Mouse (Mus musculus): ENCODE measurements around the gene Pard3b.

The Pard3b gene

DNA sequence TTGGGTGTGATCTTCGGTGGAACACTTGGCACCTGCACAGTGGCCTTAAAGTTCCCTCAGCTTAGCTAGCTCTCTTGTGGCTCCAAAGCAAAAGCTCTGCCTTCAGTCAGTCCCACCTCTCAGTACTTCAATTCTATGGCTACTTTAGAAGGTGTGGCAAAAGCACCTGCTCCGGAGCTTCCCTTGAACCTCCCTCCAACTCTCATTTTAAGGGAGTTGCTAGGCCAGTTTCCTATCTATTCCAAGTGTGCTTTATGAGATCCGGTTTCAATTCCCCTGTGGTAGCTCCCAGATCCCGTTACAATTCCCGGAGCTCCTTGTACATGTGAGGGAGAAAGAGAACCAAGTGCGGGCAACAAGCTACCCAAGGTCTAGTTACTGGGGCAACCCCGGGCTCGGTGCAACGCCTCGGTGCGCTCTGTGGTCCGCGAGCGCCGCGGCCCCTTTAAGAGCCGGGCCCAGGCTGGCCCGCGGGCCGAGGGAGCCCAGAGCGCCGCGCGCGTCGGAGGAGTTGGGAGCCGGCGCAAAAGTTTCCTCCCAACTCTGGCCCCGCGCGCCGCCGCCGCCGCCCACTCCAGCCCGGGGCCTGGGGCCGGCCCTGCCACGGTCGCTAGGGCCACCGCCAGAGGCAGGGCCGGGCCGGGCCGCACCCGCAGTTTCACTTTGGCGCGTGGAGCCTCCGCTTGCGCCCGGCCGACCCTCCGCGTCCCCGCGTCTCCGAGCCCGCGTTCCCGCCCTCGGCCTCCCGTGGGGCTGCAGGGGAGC lies at the start of gene Pard3b:
Pard3b (plus strand) TSS at position 478 of the 765 bp plus-strand sequence.
- no peak for DNase-seq

- no peak for DNase-seq
These were observed 22.4 kb upstream of the Pard3b start for GRCm38 (mm10) chr1:61616176-61616575.

GRCm38 (mm10) chr1:61620651-61621050 lies 18.0 kb upstream of the Pard3b start:
- DNase-seq, result no peak

DNA sequence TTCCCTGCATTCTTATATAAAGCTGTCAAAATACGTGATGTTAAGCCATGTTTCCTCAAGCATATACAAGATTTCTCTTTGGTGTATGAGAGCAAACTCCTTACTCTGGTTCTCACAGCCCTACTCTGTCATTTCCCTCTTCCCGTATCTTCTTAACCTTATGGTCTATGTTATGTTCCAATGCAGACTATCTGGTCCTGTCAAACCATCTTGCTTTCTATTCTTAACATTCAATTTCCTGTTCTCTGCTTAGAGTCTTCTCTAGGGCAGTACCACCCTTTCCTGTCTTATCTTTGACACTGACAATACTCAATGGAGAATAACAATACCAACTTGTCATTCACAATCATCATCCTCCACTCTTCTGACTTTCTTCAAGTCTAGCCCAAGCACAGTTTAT lies 8.8 kb upstream of the Pard3b start:
- no peak for DNase-seq

- DNase-seq, result no peak
These were observed 780 bp downstream of the Pard3b start for GRCm38 (mm10) chr1:61639114-61640093.

DNA sequence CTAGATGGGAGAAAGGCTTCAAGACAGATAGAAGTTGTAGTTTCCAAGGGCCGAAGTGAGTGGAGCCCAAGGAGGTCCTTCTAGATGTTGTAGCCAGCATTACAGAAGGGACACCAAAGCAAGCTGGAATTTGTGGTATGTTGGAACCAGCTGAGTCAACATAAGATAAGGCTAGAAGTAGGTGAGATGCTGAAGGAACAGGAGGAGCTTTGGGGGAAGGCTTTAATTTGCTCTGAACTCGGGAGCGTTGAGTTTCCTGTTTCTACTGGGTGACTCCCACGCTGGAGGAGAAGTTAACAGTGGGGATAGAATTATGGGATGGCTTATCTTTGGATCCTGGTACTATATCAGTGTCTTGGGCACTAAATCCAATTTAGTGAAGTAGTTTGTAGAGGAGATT lies 3.3 kb downstream of the Pard3b start:
- DNase-seq, result no peak

DNA sequence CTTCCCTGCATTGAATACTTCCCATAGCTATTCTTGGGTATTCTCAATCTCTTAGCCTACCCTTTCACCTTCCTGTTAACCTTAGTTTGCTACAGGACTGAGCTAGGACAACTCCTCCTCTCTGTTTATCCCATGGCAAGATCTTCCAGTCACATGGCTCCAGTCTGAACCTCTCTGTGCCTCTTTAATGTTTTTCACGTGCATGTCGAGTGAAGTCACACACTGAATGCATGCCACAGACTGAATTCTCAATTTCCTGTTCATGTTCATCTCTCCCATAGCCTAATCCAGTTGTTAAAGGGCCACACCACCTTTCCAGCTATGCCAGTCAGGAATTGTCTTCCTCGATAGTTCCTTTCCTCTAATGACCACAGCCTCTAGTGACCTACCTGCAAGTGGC lies 6.4 kb downstream of the Pard3b start:
- no peak for DNase-seq

- no peak for DNase-seq
These were observed 11.3 kb downstream of the Pard3b start for GRCm38 (mm10) chr1:61649964-61650363.

DNA sequence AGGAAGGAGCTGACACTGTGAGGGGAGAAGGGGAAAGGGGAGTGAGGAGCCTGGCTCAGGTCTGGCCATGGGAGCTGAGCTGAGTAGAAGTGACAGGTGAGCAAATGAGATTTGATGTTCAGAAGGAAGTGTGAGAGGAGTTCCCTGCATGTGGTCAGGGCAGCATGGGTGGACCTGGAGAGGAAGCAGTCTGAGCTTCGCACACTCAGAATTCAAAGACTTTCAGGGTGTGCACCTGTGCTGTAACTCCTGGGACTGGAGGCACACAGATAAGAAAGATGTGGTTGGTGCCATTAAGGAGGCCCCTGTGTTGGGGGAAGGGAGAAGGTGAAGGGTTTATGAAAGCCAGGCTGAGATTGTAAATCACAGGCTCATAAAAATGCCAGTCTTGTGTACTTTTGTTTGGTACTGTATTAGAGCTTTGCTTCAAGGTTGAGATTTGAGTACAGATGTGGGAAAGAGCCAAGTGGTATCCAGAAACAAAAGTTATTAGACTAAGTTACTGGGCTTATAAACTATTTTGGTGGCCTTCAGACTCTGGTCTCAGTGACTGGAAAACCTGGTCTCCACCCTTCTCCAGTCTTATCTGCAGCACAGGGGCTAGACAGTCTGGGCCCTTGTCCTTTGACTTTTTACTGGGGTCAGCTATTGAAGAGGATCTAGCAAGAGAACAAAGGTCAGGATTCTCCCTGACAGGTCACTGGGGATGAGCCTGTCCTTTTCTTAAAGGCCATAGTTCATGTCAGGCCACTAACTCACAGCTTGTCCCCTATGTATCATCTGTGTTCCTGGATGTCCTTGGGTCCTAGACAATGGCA lies 13.0 kb downstream of the Pard3b start:
- DNase-seq, result no peak

GRCm38 (mm10) chr1:61657760-61658159 lies 19.1 kb downstream of the Pard3b start:
- DNase-seq, result no peak

DNA sequence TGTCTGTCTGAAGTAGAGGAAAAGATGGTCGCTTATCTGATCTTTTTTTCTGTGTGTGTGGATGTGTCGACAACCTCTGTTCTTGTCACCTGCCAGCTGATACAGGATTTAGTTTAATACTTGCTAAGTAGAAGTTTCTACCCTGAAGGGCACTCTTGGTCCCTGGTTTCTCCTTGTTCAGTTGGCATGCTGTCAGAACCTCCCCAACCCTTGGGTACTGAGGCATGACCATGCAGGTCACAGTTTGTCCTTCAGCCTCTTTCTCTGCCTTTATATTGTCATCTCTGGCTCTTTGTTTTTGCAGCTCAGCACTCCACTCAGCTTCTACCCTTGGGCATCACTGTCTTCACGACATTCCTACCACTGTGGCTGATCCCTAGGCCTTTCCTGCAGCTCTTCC lies 21.3 kb downstream of the Pard3b start:
- no peak for DNase-seq

- DNase-seq, result no peak
These were observed 46.7 kb downstream of the Pard3b start for GRCm38 (mm10) chr1:61685221-61685814.

DNA sequence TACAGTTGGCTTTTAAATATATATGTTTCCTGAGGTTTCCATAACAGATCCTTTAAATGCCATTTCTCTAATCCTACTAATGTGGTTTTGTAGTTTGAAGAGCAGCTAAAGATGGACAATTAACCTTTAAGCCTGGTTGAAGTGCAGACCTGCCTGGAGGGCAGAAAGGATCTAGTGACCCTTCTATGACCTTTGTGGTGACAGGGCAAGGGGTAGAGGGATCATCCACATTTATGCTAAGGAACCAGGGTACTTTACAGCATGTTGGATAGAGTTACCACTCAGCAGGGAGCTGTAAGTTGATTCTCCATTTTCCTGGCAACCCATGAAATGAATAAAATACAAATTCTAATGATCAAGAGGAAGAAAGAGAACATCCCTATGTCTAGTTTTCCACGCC lies 47.3 kb downstream of the Pard3b start:
- DNase-seq, result no peak

GRCm38 (mm10) chr1:61688301-61688700 lies 49.7 kb downstream of the Pard3b start:
- no peak for DNase-seq

- no peak for DNase-seq
These were observed 60.0 kb downstream of the Pard3b start for GRCm38 (mm10) chr1:61698462-61699218.

- no peak for DNase-seq
These were observed 71.2 kb downstream of the Pard3b start for GRCm38 (mm10) chr1:61709812-61710211.

DNA sequence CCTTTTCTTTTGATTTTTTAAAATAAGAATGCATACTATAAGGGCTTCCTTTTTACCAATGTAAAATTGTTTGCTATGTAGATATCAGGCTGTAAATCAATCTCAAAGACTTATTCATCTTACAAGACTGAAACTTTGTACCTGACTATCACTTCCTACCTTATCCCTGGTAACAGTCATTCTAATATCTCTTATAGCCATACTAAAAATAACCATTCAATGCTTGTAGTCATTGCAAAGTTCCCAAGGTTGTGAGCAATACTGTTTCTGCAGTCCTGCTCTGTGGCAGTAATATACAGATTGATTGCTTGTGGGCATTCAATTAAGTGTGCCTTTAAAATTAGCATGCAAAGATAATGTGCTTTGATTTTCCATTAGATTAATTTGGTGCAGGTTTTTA lies 72.9 kb downstream of the Pard3b start:
- DNase-seq, result no peak

GRCm38 (mm10) chr1:61729654-61730053 lies 91.0 kb downstream of the Pard3b start:
- DNase-seq, result no peak

GRCm38 (mm10) chr1:61736550-61736949 lies 97.9 kb downstream of the Pard3b start:
- no peak for DNase-seq

GRCm38 (mm10) chr1:61742831-61743230 lies 104.2 kb downstream of the Pard3b start:
- no peak for DNase-seq

GRCm38 (mm10) chr1:61747481-61747880 lies 108.9 kb downstream of the Pard3b start:
- DNase-seq, result no peak

- no peak for DNase-seq
These were observed 112.4 kb downstream of the Pard3b start for GRCm38 (mm10) chr1:61751008-61751407.

Measured in cerebellum, adult 11 months (tissue).